Mouse (Mus musculus): ENCODE measurements around the gene Fchsd2.
"Not testable (repeated sequence)": the region's sequence is repeated elsewhere in the genome, so short reads cannot be mapped to it uniquely, and the experiment has no call there.

Gene Fchsd2

DNA sequence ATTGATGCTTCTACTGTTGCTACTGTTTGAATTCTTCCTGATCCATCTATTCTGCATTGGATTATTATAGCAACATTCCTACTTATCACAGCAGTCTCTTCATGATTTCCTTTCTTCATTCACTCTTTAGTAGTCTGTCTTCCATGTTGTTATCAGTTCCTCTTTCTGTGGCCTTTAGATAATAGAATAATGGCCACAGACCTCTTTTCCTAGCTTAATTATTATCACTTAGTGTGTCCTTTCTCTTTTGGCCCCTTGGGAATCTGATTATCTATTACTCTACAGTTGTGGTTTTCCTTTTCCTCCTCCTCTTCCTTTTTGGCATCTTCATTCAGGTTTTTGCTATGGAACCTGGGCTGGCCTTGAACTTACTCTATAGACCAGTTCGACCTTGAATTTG, 21.7 kb downstream of the Fchsd2 start:
- DNase-seq (ENCODE audit: low spot score), result no peak

- no peak for DNase-seq (ENCODE audit: low spot score)
Measured at GRCm38 (mm10) chr7:101119391-101119790, 26.7 kb downstream of the Fchsd2 start.

GRCm38 (mm10) chr7:101123579-101124347, 31.1 kb downstream of the Fchsd2 start:
- no peak for DNase-seq (ENCODE audit: low spot score)

DNA sequence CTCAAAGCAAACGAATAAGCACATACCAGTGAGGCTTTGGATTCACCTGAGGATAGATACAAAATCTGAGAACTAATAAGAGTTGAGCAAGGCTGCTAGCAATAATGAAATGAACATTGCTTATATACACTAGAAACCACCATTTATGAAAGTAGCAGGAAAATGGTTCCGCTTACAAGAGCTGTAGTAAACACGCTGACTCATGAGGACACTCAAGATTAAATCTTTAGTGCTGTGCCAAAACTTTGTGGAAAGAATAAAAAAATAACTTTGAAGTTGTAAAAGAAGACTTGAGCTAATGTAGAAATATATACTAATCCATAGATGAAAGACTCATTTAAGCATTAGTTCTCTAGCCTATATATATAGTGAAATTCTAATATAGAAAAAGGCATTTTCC, 35.1 kb downstream of the Fchsd2 start:
- DNase-seq (ENCODE audit: low spot score), result no peak

DNA sequence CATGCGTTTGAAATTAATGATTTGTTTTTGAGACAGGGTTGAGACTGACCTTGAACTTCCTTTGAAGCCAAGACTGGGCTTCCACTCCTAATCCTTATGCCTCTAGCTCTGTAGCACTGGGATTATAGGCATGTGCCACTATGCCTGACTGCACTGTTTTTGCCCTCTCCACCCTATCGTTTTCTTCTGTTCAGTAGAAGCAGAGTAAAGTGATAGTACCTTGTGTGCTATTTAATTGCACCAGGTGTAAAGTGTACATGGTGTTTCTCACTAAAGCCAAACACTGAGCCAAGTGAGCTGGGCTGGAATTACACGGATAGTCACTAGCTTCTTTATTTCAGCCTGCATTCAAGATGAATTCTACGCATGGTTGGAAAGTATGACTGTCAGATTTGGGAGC, 35.9 kb downstream of the Fchsd2 start:
- no peak for DNase-seq (ENCODE audit: low spot score)

- DNase-seq (ENCODE audit: low spot score), result no peak
Measured at GRCm38 (mm10) chr7:101130646-101131045, 38.0 kb downstream of the Fchsd2 start.

DNA sequence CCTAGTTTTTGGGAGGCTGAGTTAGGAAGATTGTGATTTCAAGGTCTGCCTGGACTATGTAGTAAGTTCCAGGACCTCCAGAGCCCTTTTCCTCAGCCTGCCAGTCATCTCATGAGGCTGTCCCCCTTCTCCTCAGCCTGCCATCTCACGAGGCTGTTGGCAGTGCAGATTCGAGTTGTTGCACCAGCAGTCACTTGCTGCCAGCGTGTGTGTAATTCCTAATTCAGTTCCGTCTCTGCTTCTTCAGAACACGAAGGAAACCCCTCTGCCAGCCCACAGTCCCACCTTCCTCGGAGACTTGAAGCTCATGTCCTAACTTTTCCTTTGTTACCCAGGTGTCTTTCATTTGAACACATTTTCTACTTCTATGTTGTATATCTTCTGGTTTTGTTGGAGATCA, 38.6 kb downstream of the Fchsd2 start:
- DNase-seq (ENCODE audit: low spot score), result no peak

GRCm38 (mm10) chr7:101133591-101133990, 40.9 kb downstream of the Fchsd2 start:
- no peak for DNase-seq (ENCODE audit: low spot score)

DNA sequence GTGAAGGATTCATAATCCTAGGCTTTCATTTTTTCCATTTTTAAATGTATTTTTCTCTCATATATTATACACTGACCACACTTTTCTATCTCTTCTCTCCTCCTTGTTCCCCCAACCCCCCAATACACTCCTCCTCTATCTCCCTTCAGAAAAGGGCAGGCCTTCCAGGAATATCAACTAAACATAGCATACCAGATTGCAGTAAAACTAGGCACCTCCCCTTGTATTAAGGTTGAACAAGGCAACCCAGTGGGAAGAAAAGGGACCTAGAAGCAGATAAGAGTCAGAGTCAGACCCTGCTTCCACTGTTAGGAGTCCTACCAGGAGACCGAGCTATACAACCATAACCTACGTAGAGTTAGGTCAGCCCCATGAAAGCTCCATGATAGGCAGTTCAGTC, 41.5 kb downstream of the Fchsd2 start:
- DNase-seq (ENCODE audit: low spot score), result no peak

DNA sequence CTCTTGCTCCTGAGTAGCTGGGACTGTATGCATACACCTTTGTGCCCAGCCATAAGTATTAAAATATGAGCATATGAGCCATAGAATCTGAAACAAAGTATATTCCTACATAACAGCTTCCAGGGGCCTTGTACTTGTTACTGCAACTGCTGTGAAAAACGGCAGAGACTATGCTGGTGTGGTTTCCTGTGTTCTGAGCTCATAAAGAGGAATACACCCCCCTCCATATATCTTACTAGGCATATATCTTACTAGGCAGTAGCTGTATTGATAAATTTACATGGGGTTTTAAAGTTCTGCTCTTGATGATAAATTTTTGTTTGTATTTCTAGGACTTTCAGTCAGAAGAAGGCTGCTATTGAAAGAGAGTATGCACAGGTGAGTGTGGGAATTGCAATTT, 46.2 kb downstream of the Fchsd2 start:
- DNase-seq (ENCODE audit: low spot score), result no peak

- DNase-seq (ENCODE audit: low spot score), result no peak
Measured at GRCm38 (mm10) chr7:101142907-101143306, 50.2 kb downstream of the Fchsd2 start.

DNA sequence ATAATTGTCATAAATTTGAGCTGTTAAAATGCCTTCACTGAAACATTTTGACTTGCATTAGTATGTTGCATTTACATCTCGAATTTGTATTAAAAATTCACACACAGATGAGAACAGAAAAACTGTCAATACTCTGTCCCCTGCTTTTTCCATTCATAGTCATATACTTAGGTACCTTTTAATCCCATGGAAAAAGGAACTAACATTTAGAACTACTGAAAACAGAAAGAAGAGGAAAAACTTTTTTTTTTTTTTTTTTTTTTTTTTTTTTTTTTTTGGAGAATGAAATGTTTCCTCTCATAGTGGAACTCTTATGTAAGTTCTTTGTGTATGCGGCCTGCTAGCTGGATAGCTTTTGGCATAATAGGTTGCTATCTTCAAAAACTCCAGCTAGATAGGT, 51.6 kb downstream of the Fchsd2 start:
- no peak for DNase-seq (ENCODE audit: low spot score)

DNA sequence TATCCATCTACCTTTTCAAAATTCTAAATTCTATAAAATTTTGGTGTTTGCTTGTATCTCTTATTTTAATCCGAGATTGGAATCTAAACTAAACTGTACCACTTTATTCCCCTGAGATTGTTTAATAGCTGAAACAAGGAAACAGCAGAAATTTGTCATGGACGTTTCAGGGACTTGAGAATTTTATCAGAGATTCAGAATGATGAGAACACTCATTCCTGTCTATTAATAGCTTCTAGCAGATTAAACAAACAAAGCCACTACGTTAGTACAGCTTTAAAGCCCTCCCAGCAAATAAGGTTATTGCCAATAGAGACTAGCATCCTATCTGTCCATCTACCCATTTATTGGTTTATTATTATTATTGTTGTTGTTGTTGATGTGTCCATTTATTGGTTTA, 56.4 kb downstream of the Fchsd2 start:
- no peak for DNase-seq (ENCODE audit: low spot score)

DNA sequence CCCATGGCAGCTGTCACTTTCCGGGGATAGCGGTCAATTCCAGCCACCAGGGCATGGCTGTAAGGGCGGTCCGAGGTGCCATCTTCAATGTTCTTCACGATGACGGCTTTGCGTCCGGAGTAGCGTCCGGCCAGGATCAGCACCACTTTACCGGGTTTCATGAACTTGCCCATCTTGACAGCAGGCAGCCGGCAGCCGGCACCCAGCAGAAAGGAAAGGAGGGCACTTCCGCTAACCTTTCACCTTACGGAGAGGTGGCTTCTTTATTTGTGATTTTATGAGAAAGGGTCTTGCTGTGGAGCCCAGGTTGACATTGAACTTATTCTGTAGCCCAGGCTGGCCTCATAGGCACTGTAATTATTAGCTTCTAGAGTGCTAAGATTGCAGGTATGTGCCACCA, 62.2 kb downstream of the Fchsd2 start:
- DNase-seq (ENCODE audit: low spot score), result not testable (repeated sequence)

DNA sequence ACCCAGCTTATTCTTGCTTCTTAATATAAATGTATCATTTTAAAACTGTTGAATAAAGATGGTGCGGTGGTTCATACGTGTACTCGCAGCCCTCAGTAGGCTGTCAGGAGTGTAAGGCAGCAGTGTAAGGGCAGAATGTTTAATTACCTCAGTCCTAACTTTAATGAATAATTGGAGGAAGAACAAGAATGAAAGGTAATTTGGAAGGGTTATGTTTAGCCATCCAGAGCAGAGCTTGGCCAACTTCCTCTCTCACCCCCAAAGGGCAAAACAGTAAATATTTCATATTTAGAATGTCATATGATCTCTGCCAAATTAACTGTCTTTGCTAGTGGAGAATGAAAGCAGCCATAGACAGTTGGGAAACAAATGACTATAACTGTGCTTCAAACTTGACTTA, 62.6 kb downstream of the Fchsd2 start:
- DNase-seq (ENCODE audit: low spot score), result no peak

DNA sequence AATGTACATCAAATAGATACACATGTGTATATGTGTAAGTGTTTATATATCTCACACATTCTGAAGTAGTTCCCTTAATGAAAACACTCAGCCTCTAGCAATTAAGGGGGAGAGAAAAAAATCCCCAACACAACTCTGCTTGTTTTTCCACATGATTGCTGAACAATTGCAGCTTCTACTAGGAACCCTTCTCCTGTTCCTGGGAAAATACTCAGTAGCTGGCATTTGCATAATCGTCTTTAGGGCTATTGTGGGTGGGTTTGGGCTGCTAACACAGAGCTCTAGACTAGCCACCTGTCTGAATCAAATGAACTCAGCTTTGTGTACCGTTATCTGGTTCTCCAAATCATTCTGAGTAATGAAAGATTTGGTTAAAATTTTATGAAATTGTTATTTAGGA, 67.6 kb downstream of the Fchsd2 start:
- no peak for DNase-seq (ENCODE audit: low spot score)

- DNase-seq (ENCODE audit: low spot score), result no peak
Measured at GRCm38 (mm10) chr7:101162781-101163180, 70.1 kb downstream of the Fchsd2 start.

GRCm38 (mm10) chr7:101163878-101164277, 71.2 kb downstream of the Fchsd2 start:
- DNase-seq (ENCODE audit: low spot score), result no peak

- DNase-seq (ENCODE audit: low spot score), result no peak
Measured at GRCm38 (mm10) chr7:101166568-101166967, 73.9 kb downstream of the Fchsd2 start.

DNA sequence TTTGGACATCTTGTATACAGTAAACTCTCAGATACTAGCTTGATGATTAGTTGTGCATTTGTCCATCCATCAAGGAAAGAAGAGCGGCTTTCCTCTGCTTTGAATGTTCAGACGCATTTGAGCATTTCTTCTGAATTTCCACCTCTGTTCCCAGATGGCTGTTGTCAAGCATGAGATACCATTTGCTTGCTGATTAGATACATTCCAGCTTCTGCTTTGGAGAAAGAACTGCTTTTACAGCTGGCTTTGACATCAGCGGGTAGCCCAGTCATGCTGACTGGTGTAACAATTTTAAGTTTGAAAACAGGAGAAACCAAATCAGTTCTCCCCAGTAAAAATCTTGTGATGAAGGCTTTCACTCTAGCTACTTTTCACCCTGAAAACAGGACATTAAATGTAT, 77.8 kb downstream of the Fchsd2 start:
- no peak for DNase-seq (ENCODE audit: low spot score)

DNA sequence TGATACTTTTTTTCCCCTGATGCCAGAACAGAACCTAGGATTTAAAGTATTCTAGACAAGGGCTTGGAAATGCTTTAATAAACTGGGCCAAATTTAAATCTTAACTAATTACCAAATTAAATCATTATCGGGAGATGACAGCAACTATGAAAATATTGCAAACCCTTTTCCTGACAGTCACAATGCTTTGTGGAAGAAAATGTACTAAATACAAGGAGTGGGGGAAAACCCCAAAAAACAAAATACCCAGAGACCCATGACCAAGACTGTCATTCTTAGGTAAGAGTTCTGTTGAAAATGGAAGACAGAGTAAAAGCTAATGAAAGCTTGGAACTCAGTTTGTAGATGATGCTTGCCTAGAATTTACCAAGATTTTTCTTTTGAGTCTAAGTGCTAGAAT, 78.3 kb downstream of the Fchsd2 start:
- no peak for DNase-seq (ENCODE audit: low spot score)

DNA sequence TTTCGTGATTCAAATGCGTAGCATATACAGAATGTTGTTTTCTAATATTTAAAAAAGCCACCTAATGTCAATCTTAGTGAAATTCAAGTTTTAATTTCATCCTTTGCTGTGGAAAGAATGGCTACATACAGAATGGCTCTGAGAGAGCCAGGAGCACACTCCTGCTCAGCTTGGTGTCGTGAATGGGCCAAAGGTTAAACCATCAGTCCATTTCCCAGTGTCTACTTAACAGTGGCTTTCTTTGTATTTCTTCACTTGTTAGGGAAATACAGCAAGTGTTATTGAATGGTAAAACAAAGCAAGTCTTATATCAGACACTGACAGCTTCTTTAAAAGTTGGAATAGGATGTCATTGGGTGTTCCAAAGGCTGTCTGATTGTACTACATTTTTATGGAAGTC, 80.7 kb downstream of the Fchsd2 start:
- no peak for DNase-seq (ENCODE audit: low spot score)

- no peak for DNase-seq (ENCODE audit: low spot score)
Measured at GRCm38 (mm10) chr7:101178751-101179150, 86.1 kb downstream of the Fchsd2 start.

DNA sequence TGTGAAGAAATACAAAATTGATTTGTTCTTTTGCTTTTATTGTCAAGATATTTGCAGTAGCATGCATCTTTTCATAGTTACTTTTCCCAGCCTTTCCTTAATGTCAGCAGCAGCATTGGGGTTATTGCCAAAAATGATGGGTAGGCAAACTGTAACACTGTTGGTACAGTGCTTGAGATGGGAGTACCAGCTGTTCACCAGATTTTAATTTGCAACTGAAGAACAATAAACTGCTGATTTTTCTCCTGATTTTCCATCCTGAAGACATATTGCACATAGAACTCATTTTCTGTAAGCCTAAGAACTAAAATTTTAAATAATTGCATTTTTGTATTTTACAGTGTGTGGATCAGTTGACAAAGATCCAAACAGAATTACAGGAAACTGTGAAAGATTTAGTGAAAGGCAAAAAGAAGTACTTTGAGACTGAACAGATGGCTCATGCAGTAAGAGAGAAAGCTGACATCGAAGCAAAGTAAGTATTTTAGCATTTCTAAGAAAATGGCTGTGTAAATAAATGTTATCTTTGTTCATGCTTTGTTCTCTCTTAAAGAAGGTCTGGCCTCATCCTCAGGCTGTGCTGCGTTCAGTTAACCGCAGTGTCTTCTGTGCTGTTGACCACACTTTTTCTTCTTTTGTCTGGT, 98.8 kb downstream of the Fchsd2 start:
- peak; percentile 17 for DNase-seq (ENCODE audit: low spot score)
